Mouse (Mus musculus) thymus, adult 2 months (tissue): Measurements from ENCODE around the gene Mrps27. TPM values are rescaled to one million over a fixed set of nuclear protein-coding genes. Genes with fewer than 3 reads are reported as not detected.

Source experiments
- DNase-seq: peaks from one replicate; pipeline ENCODE4 v3.0.0; 2021
- H3K27ac ChIP-seq: fragments of 200-500 bp; 2 replicates; pipeline ENCODE4 v1.5.1; 2012; ENCODE audit warnings: low read length, control low read depth; ENCODE audit not compliant: control insufficient read depth, insufficient read depth
- H3K27me3 ChIP-seq: fragments of 200-500 bp; 2 replicates; pipeline ENCODE4 v1.6.1; 2012; ENCODE audit warnings: mild to moderate bottlenecking, low read length, moderate library complexity, mixed read lengths; ENCODE audit not compliant: control insufficient read depth, insufficient read depth
- H3K36me3 ChIP-seq: fragments of 200-500 bp; 2 replicates; pipeline ENCODE4 v1.6.1; 2012; ENCODE audit warnings: mild to moderate bottlenecking, low read length, moderate library complexity; ENCODE audit not compliant: control insufficient read depth, insufficient read depth
- H3K4me1 ChIP-seq: fragments of 200-500 bp; replicated peaks from 2 replicates; pipeline ENCODE4 v1.6.1; 2012; ENCODE audit warnings: low read length; ENCODE audit not compliant: control insufficient read depth, insufficient read depth
- H3K4me3 ChIP-seq: fragments of 200-500 bp; 2 replicates; pipeline ENCODE4 v1.5.1; 2012; ENCODE audit warnings: mild to moderate bottlenecking, low read length, control low read depth, moderate library complexity; ENCODE audit not compliant: control insufficient read depth, insufficient read depth
- CTCF ChIP-seq: fragments of 200-500 bp; IDR thresholded peaks from 2 replicates; pipeline ENCODE4 v1.5.1; 2012; ENCODE audit warnings: mild to moderate bottlenecking, control low read depth, low read length, moderate library complexity, borderline replicate concordance; ENCODE audit not compliant: control insufficient read depth, poor library complexity, insufficient read depth; ENCODE audit errors: extremely low read depth
- POLR2A ChIP-seq: fragments of 200-500 bp; IDR thresholded peaks from 2 replicates; pipeline ENCODE4 v1.6.1; 2012; ENCODE audit warnings: mild to moderate bottlenecking, low read length, control low read depth, moderate library complexity; ENCODE audit not compliant: control insufficient read depth, poor library complexity, insufficient read depth; ENCODE audit errors: extremely low read depth
- WGBS: fragments of 180-500 bp; shearing (Covaris S2); methylation state at CpG from one replicate; pipeline ENCODE4 v1.1.7; 2018; 5-methylcytosine and 5-hydroxymethylcytosine counted together
- polyA plus RNA-seq: library from polyadenylated mRNA; depleted of rRNA; stranded (reverse); fragments of >200 nt; gene quantifications from 2 replicates; pipeline ENCODE4 v1.2.3, GENCODE M21; 2012

Mrps27 gene
- polyA plus RNA-seq, 1 experiment, result 12.7 TPM

- H3K4me3 ChIP-seq, result no peak overlapping the region
- no peaks in the 10 kb centered on the region for H3K36me3 ChIP-seq
- TF ChIP-seq POLR2A (no peak), CTCF (no peak)
- DNase-seq, result no peak
- 79% methylated on average over 5 of the region's 5 CpGs for WGBS
- no peak overlapping the region for H3K27ac ChIP-seq
- H3K27me3 ChIP-seq, result no peaks in the 10 kb centered on the region
- H3K4me1 ChIP-seq, result no peaks in the 10 kb centered on the region; the same call in 1 of the 2 replicates
Measured at GRCm38 (mm10) chr13:99307930-99308359, 36.6 kb upstream of the Mrps27 start.

- Histone ChIP-seq H3K27ac (no peak overlapping the region), H3K4me1 (no peaks in the 10 kb centered on the region; the same call in 1 of the 2 replicates), H3K36me3 (no peaks in the 10 kb centered on the region), H3K27me3 (no peaks in the 10 kb centered on the region), H3K4me3 (no peak overlapping the region)
- no peak for DNase-seq
- 87% methylated on average over 8 of the region's 8 CpGs for WGBS
- TF ChIP-seq POLR2A (no peak), CTCF (no peak)
Measured at GRCm38 (mm10) chr13:99308393-99308792, 36.2 kb upstream of the Mrps27 start.

GRCm38 (mm10) chr13:99314098-99314497, 30.5 kb upstream of the Mrps27 start:
- 72% methylated on average over 5 of the region's 5 CpGs for WGBS
- H3K27ac ChIP-seq, result no peak overlapping the region
- peaks cover 5% of the 10 kb centered on the region for H3K36me3 ChIP-seq
- no peak overlapping the region for H3K4me3 ChIP-seq
- TF ChIP-seq POLR2A (no peak), CTCF (no peak)
- H3K27me3 ChIP-seq, result no peaks in the 10 kb centered on the region; the same call in 1 of the 2 replicates
- H3K4me1 ChIP-seq, result no peaks in the 10 kb centered on the region; the same call in 1 of the 2 replicates
- no peak for DNase-seq

- H3K36me3 ChIP-seq, result peaks cover 11% of the 10 kb centered on the region
- DNase-seq, result no peak
Measured at GRCm38 (mm10) chr13:99314657-99315181, 29.9 kb upstream of the Mrps27 start.

GRCm38 (mm10) chr13:99316366-99316765, 28.2 kb upstream of the Mrps27 start:
- Histone ChIP-seq H3K4me1 (no peaks in the 10 kb centered on the region; the same call in 1 of the 2 replicates), H3K27ac (no peak overlapping the region), H3K27me3 (no peaks in the 10 kb centered on the region; the same call in 1 of the 2 replicates), H3K4me3 (no peak overlapping the region), H3K36me3 (peaks cover 15% of the 10 kb centered on the region)
- TF ChIP-seq POLR2A, result no peak
- no peak for TF ChIP-seq CTCF
- WGBS, result 91% methylated on average over 6 of the region's 6 CpGs
- no peak for DNase-seq

More at GRCm38 (mm10) chr13:99314657-99315181, 29.9 kb upstream of the Mrps27 start:
- WGBS, result 38% methylated on average over 15 of the region's 15 CpGs
- H3K4me3 ChIP-seq, result no peak overlapping the region
- no peaks in the 10 kb centered on the region; the same call in 1 of the 2 replicates for H3K27me3 ChIP-seq
- TF ChIP-seq CTCF, result no peak
- TF ChIP-seq POLR2A, result no peak
- no peak overlapping the region for H3K27ac ChIP-seq
- no peaks in the 10 kb centered on the region; the same call in 1 of the 2 replicates for H3K4me1 ChIP-seq

GRCm38 (mm10) chr13:99317058-99317457, 27.5 kb upstream of the Mrps27 start:
- no peak for TF ChIP-seq CTCF
- H3K36me3 ChIP-seq, result peaks cover 15% of the 10 kb centered on the region
- 66% methylated on average over 4 of the region's 4 CpGs for WGBS
- H3K4me1 ChIP-seq, result no peaks in the 10 kb centered on the region; the same call in 1 of the 2 replicates
- H3K27ac ChIP-seq, result no peak overlapping the region
- peak; percentile 7 for DNase-seq
- H3K27me3 ChIP-seq, result no peaks in the 10 kb centered on the region; the same call in 1 of the 2 replicates
- no peak overlapping the region for H3K4me3 ChIP-seq
